Mouse (Mus musculus) liver, adult 2 months (tissue): ENCODE data around the gene Rsph9.

Experiments
- CTCF ChIP-seq: fragments of 200-500 bp; IDR thresholded peaks from 2 replicates; pipeline ENCODE4 v1.5.1; 2011; ENCODE audit warnings: low read depth, low read length, control low read depth
- POLR2A ChIP-seq: fragments of 200-500 bp; IDR thresholded peaks from 2 replicates; pipeline ENCODE4 v1.6.1; 2011; ENCODE audit warnings: low read length, control low read depth; ENCODE audit not compliant: insufficient read depth; ENCODE audit errors: extremely low read depth

DNA sequence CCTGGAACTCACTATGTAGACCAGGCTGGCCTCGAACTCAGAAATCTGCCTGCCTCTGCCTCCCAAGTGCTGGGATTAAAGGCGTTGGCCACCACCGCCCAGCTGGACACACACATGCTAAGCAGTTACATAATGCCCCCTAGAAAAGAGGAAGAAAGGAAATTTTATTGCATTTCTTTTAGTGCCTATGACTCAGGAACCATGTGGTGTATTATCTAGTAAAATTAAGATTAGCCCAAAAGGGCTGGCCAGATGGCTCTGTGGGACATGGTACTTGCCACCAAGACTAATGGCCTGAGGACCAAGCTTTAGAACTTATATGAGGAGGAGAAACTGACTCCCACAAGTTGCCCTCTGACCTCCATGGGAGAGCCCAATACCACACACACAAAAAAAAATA is 4.1 kb downstream of the Rsph9 start:
- TF ChIP-seq CTCF (no peak), POLR2A (no peak)
